24 mouse cellular contexts compared by ENCODE assay signal in genomic region chr15:31526463-31526862, GRCm38 (mm10). TPM values are rescaled to one million over a fixed set of nuclear protein-coding genes. Genes with fewer than 3 reads are reported as not detected.
DNase-seq lines count a peak whose midpoint lies in the region; ATAC-seq lines count a peak whose summit lies in the region.
"Had no signal": no experiment of that assay in that cellular context is flagged by ENCODE, and none has a peak within 500 bp of the region (broad histone marks: within the 10 kb centered on the region; RNA-seq: fewer than 3 reads in every experiment).

No protein-coding gene starts in this region.

- peaks cover 13% of the 10 kb centered on the region for H3K4me1 ChIP-seq in kidney, embryonic 15.5 days
- peaks cover 6% of the 10 kb centered on the region for H3K4me1 ChIP-seq in midbrain, embryonic 11.5 days (ENCODE audit: control insufficient read depth, insufficient read depth, low read length)
- H3K4me1 ChIP-seq in midbrain, embryonic 15.5 days = peaks cover 22% of the 10 kb centered on the region

- H3K27me3 ChIP-seq in kidney, embryonic 15.5 days = no peaks in the 10 kb centered on the region
- H3K27me3 ChIP-seq in midbrain, embryonic 11.5 days (ENCODE audit: control insufficient read depth, insufficient read depth, low read length) = no peaks in the 10 kb centered on the region
- H3K27me3 ChIP-seq in midbrain, embryonic 15.5 days (replicated peaks) = no peaks in the 10 kb centered on the region
- H3K27me3 ChIP-seq: CH12.LX; embryonic facial prominence, embryonic 12.5 days; forebrain, embryonic 13.5 days; forebrain, embryonic 15.5 days; Patski had no signal

- ATAC-seq in kidney, embryonic 15.5 days (replicated peaks; ENCODE audit: low FRiP score) = no peak
- ATAC-seq in midbrain, embryonic 11.5 days (ENCODE audit: low FRiP score) = no peak
- ATAC-seq in midbrain, embryonic 15.5 days (replicated peaks) = no peak
- ATAC-seq: activated CD4-positive, CD25-positive, alpha-beta regulatory T cell, adult 4 months; CD4-positive, CD25-positive, alpha-beta regulatory T cell, adult 4 months; forebrain, embryonic 13.5 days; forebrain, embryonic 15.5 days; Patski had no signal

- peaks cover 5% of the 10 kb centered on the region; the same call in 1 of the 2 replicates for H3K36me3 ChIP-seq in kidney, embryonic 15.5 days
- H3K36me3 ChIP-seq in midbrain, embryonic 11.5 days (ENCODE audit: control insufficient read depth, insufficient read depth, low read length) = no peaks in the 10 kb centered on the region
- H3K36me3 ChIP-seq in midbrain, embryonic 15.5 days (replicated peaks) = no peaks in the 10 kb centered on the region
- H3K36me3 ChIP-seq: embryonic facial prominence, embryonic 12.5 days had no signal

- H3K9me3 ChIP-seq in kidney, embryonic 15.5 days (replicated peaks) = no peaks in the 10 kb centered on the region
- H3K9me3 ChIP-seq in midbrain, embryonic 11.5 days (ENCODE audit: control insufficient read depth, low read length) = no peaks in the 10 kb centered on the region
- no peaks in the 10 kb centered on the region for H3K9me3 ChIP-seq in midbrain, embryonic 15.5 days
- H3K9me3 ChIP-seq: embryonic facial prominence, embryonic 10.5 days; embryonic facial prominence, embryonic 12.5 days; forebrain, embryonic 15.5 days; G1E had no signal

- peak; percentile 26 for DNase-seq in kidney, adult 11 months
- DNase-seq in kidney, postnatal 14 days = no peak
- peak; percentile 83 for DNase-seq in kidney, adult 9 months
- peak; percentile 44 for DNase-seq in midbrain, embryonic 11.5 days (ENCODE audit: low spot score, missing footprints)
- DNase-seq: adrenal gland, adult 8-10 months; adrenal gland, postnatal 14 days; adrenal gland, postnatal 36 days; B cell, adult 2 months; cerebellum, adult 11-12 months; cerebellum, adult 2 months; cerebellum, adult 9-10 months; cerebellum, postnatal 10 days; cerebellum, postnatal 25 days had no signal

- whole genome bisulfite sequencing in kidney, embryonic 15.5 days = 97% methylated on average over 1 of the region's 1 CpGs
- WGBS in midbrain, embryonic 11.5 days = 88% methylated on average over 1 of the region's 1 CpGs
- WGBS in midbrain, embryonic 15.5 days = 96% methylated on average over 1 of the region's 1 CpGs

- no peak overlapping the region for H3K27ac ChIP-seq in kidney, embryonic 15.5 days
- H3K27ac ChIP-seq in midbrain, embryonic 11.5 days (ENCODE audit: low read depth, low read length) = no peak overlapping the region
- no peak overlapping the region for H3K27ac ChIP-seq in midbrain, embryonic 15.5 days
- H3K27ac ChIP-seq: embryonic facial prominence, embryonic 10.5 days; embryonic facial prominence, embryonic 12.5 days; forebrain, embryonic 13.5 days; forebrain, embryonic 15.5 days had no signal

- no peak overlapping the region for H3K4me3 ChIP-seq in kidney, embryonic 15.5 days (replicated peaks)
- no peak overlapping the region for H3K4me3 ChIP-seq in midbrain, embryonic 11.5 days (ENCODE audit: low read depth, low read length)
- no peak overlapping the region for H3K4me3 ChIP-seq in midbrain, embryonic 15.5 days
- H3K4me3 ChIP-seq: embryonic facial prominence, embryonic 10.5 days; embryonic facial prominence, embryonic 12.5 days; forebrain, embryonic 13.5 days; forebrain, embryonic 15.5 days had no signal

- no peak overlapping the region for H3K4me2 ChIP-seq in kidney, embryonic 15.5 days
- no peak overlapping the region for H3K4me2 ChIP-seq in midbrain, embryonic 11.5 days
- H3K4me2 ChIP-seq in midbrain, embryonic 15.5 days = no peak overlapping the region
- H3K4me2 ChIP-seq: embryonic facial prominence, embryonic 12.5 days; forebrain, embryonic 13.5 days; forebrain, embryonic 15.5 days had no signal

- no peak overlapping the region for H3K9ac ChIP-seq in kidney, embryonic 15.5 days
- H3K9ac ChIP-seq in midbrain, embryonic 11.5 days (ENCODE audit: low read length) = no peak overlapping the region
- no peak overlapping the region for H3K9ac ChIP-seq in midbrain, embryonic 15.5 days
- H3K9ac ChIP-seq: embryonic facial prominence, embryonic 12.5 days; forebrain, embryonic 13.5 days; forebrain, embryonic 15.5 days had no signal

RNA-seq across cellular contexts. Expression of gene March6, which starts 4.4 kb away (rescaled TPM):
- polyA plus RNA-seq in kidney, embryonic 15.5 days (2015; fragmentation: Nextera tagmentation; extraction: Ambion mirVana) = 31.5 and 32.6 TPM in 2 replicates
- 53.9 and 55.9 TPM in 2 replicates for polyA plus RNA-seq in midbrain, embryonic 11.5 days (2014; fragmentation: Nextera tagmentation; extraction: Ambion mirVana)
- 86.5 and 96.9 TPM in 2 replicates for polyA plus RNA-seq in midbrain, embryonic 15.5 days (2015; fragmentation: Nextera tagmentation; extraction: Ambion mirVana)

RNA-seq across cellular contexts. Expression of gene Cmbl, which starts 38.7 kb away (rescaled TPM):
- polyA plus RNA-seq in kidney, embryonic 15.5 days (2015; fragmentation: Nextera tagmentation; extraction: Ambion mirVana) = 13.6 and 14.6 TPM in 2 replicates
- 1.5 and 1.6 TPM in 2 replicates for polyA plus RNA-seq in midbrain, embryonic 11.5 days (2014; fragmentation: Nextera tagmentation; extraction: Ambion mirVana)
- 14.3 and 15.7 TPM in 2 replicates for polyA plus RNA-seq in midbrain, embryonic 15.5 days (2015; fragmentation: Nextera tagmentation; extraction: Ambion mirVana)
- polyA plus RNA-seq: CD4-positive, CD25-positive, alpha-beta regulatory T cell, adult 4 months; G1E had no signal
